Comparison of ENCODE assay signal across 36 mouse cellular contexts in the genomic region with DNA sequence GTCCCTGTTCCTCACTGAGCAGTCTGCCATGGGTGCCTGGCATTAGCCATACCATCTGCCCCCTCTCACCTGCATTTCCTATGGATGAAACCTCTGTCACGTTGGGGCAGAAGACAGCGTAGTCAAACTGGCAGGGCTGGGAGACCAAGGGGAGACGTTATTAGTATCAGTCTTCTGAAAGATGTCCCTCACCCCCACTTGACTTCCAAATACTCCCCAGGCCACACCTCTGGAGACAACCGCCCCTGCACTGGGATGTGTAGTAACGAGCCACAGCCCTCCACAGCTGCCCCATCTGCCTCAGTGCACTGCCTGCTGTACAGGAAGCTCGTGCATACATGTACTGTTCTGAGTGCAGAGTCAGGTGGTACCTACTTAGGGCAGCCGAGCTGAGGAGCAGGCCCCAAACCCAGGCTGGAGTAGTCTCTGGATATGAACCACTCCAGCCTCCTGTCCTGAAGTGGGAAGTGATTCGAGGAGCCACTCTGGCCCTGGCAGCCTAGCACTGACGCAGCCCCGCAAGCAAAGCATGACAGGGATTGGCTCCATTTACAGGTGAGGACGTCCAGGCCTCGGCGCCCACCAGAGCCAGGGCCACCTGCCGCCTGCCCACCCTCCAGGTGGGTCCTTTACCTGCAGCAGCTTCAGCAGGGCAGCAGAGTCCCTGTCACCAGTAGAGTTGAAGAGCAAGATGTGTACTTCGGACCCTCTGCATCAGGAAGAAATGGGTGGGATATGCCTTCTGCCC. TPM values are rescaled to one million over a fixed set of nuclear protein-coding genes. Genes with fewer than 3 reads are reported as not detected.
"Had no signal": no experiment of that assay in that cellular context is flagged by ENCODE, and none has a peak within 500 bp of the region (broad histone marks: within the 10 kb centered on the region; RNA-seq: fewer than 3 reads in every experiment).

No protein-coding gene starts in this region.

- H3K9me3 ChIP-seq: limb, embryonic 10.5 days; limb, embryonic 12.5 days; limb, embryonic 13.5 days; limb, embryonic 15.5 days; liver, embryonic 12.5 days; liver, embryonic 13.5 days; liver, embryonic 15.5 days; lung, embryonic 15.5 days; megakaryocyte, embryonic 14.5 days; midbrain, embryonic 10.5 days; midbrain, embryonic 12.5 days; midbrain, embryonic 13.5 days; midbrain, embryonic 15.5 days; neural tube, embryonic 12.5 days had no signal

- H3K27ac ChIP-seq: limb, embryonic 10.5 days; limb, embryonic 12.5 days; limb, embryonic 13.5 days; limb, embryonic 15.5 days; liver, embryonic 12.5 days; liver, embryonic 13.5 days; liver, embryonic 14.5 days; liver, embryonic 15.5 days; lung, embryonic 15.5 days; macrophage; midbrain, embryonic 10.5 days; midbrain, embryonic 12.5 days; midbrain, embryonic 13.5 days; midbrain, embryonic 15.5 days; neural tube, embryonic 12.5 days had no signal

- DNase-seq: left cerebral cortex, postnatal 4 days; liver; liver, embryonic 13.5 days; liver, postnatal 0 days; lung, adult 18-20 months; lung, adult 2 months; lung, embryonic 14.5 days; lung, postnatal 10 days; lung, postnatal 14 days; lung, postnatal 36 days; lung, postnatal 4 days; midbrain, embryonic 14.5 days had no signal

- H3K4me2 ChIP-seq: limb, embryonic 12.5 days; limb, embryonic 13.5 days; limb, embryonic 15.5 days; liver, embryonic 11.5 days; liver, embryonic 12.5 days; liver, embryonic 13.5 days; liver, embryonic 15.5 days; lung, embryonic 14.5 days; lung, embryonic 15.5 days; midbrain, embryonic 12.5 days; midbrain, embryonic 13.5 days; midbrain, embryonic 15.5 days; neural tube, embryonic 12.5 days had no signal

- H3K27me3 ChIP-seq: limb, embryonic 12.5 days; limb, embryonic 13.5 days; limb, embryonic 15.5 days; liver, embryonic 12.5 days; liver, embryonic 13.5 days; liver, embryonic 15.5 days; lung, embryonic 15.5 days; megakaryocyte, embryonic 14.5 days; midbrain, embryonic 12.5 days; midbrain, embryonic 13.5 days; midbrain, embryonic 15.5 days; neural tube, embryonic 12.5 days had no signal

- ATAC-seq: liver, embryonic 12.5 days; liver, postnatal 0 days; midbrain, embryonic 13.5 days; midbrain, embryonic 15.5 days; midbrain, embryonic 16.5 days had no signal

- H3K9ac ChIP-seq: limb, embryonic 13.5 days; limb, embryonic 15.5 days; liver, embryonic 12.5 days; liver, embryonic 13.5 days; liver, embryonic 14.5 days; liver, embryonic 15.5 days; liver, postnatal 0 days; lung, embryonic 14.5 days; lung, embryonic 15.5 days; midbrain, embryonic 12.5 days; midbrain, embryonic 13.5 days; midbrain, embryonic 15.5 days; neural tube, embryonic 12.5 days had no signal

- H3K4me1 ChIP-seq: lung, embryonic 15.5 days; midbrain, embryonic 13.5 days; midbrain, embryonic 15.5 days had no signal

- H3K4me3 ChIP-seq: limb, embryonic 10.5 days; limb, embryonic 12.5 days; limb, embryonic 13.5 days; limb, embryonic 15.5 days; liver, embryonic 12.5 days; liver, embryonic 13.5 days; liver, embryonic 15.5 days; lung, embryonic 15.5 days; megakaryocyte, embryonic 14.5 days; midbrain, embryonic 10.5 days; midbrain, embryonic 12.5 days; midbrain, embryonic 13.5 days; midbrain, embryonic 15.5 days; myocyte; neural tube, embryonic 12.5 days had no signal

RNA-seq across cellular contexts. Expression of a gene that starts 56.0 kb away (rescaled TPM):
- total RNA-seq: liver, adult 2 months; megakaryocyte progenitor cell, adult 5-6 weeks; megakaryocyte, adult 5-6 weeks; megakaryocyte-erythroid progenitor cell, adult 5-6 weeks; monocyte, adult 5-6 weeks had no signal
- polyA plus RNA-seq: limb, embryonic 10.5 days; limb, embryonic 12.5 days; limb, embryonic 15.5 days; liver, adult 2 months; liver, embryonic 11.5 days; liver, embryonic 12.5 days; liver, embryonic 13.5 days; liver, embryonic 15.5 days; liver, embryonic 16.5 days; liver, postnatal 0 days; lung, embryonic 14.5 days; macrophage; myocyte had no signal
